ENCODE assay signal across 10 mouse cellular contexts in genomic region chr5:103620301-103620973, GRCm38 (mm10). TPM values are rescaled to one million over a fixed set of nuclear protein-coding genes. Genes with fewer than 3 reads are reported as not detected.
DNase-seq lines count a peak whose midpoint lies in the region; ATAC-seq lines count a peak whose summit lies in the region.
"Had no signal": no experiment of that assay in that cellular context is flagged by ENCODE, and none has a peak within 500 bp of the region (broad histone marks: within the 10 kb centered on the region; RNA-seq: fewer than 3 reads in every experiment).

No protein-coding gene starts in this region.

- H3K9ac ChIP-seq in kidney, embryonic 15.5 days, result no peak overlapping the region
- H3K9ac ChIP-seq in forebrain, embryonic 12.5 days, result no peak overlapping the region
- H3K9ac ChIP-seq: hindbrain, embryonic 15.5 days; limb, embryonic 12.5 days had no signal

- 63% methylated on average over 12 of the region's 12 CpGs for WGBS in kidney, embryonic 15.5 days
- 82% methylated on average over 12 of the region's 12 CpGs for WGBS in forebrain, embryonic 12.5 days

- H3K4me1 ChIP-seq in kidney, embryonic 15.5 days, result peaks cover 8% of the 10 kb centered on the region; the same call in 1 of the 2 replicates
- peaks cover 14% of the 10 kb centered on the region; the same call in 1 of the 2 replicates for H3K4me1 ChIP-seq in brown adipose tissue, adult 24 weeks (ENCODE audit: control insufficient read depth, insufficient read depth, insufficient read length, low read length)
- H3K4me1 ChIP-seq in forebrain, embryonic 12.5 days, result no peaks in the 10 kb centered on the region
- H3K4me1 ChIP-seq: hindbrain, embryonic 15.5 days had no signal

- no peak for ATAC-seq in kidney, embryonic 15.5 days (replicated peaks; ENCODE audit: low FRiP score)
- no peak for ATAC-seq in forebrain, embryonic 12.5 days (ENCODE audit: low FRiP score)

- no peaks in the 10 kb centered on the region for H3K9me3 ChIP-seq in kidney, embryonic 15.5 days (replicated peaks)
- no peaks in the 10 kb centered on the region for H3K9me3 ChIP-seq in forebrain, embryonic 12.5 days
- H3K9me3 ChIP-seq: hindbrain, embryonic 15.5 days; limb, embryonic 12.5 days had no signal

- H3K4me2 ChIP-seq in kidney, embryonic 15.5 days, result no peak overlapping the region
- no peak overlapping the region for H3K4me2 ChIP-seq in forebrain, embryonic 12.5 days
- H3K4me2 ChIP-seq: hindbrain, embryonic 15.5 days; limb, embryonic 12.5 days had no signal

- H3K27ac ChIP-seq in kidney, embryonic 15.5 days, result 0 out of 2 replicates have a peak overlapping the region, but pooled peaks have one; percentile 22
- H3K27ac ChIP-seq in brown adipose tissue, adult 24 weeks (replicated peaks; ENCODE audit: low read depth, low read length), result 0 out of 2 replicates have a peak overlapping the region, but pooled peaks have one; percentile 1
- H3K27ac ChIP-seq in forebrain, embryonic 12.5 days, result no peak overlapping the region
- H3K27ac ChIP-seq: hindbrain, embryonic 15.5 days; limb, embryonic 12.5 days had no signal

- H3K36me3 ChIP-seq in kidney, embryonic 15.5 days, result no peaks in the 10 kb centered on the region
- H3K36me3 ChIP-seq in forebrain, embryonic 12.5 days (replicated peaks), result no peaks in the 10 kb centered on the region
- H3K36me3 ChIP-seq: hindbrain, embryonic 15.5 days; limb, embryonic 12.5 days had no signal

- DNase-seq in kidney, adult 18-20 months, result no peak
- peak; percentile 31 to 44 for DNase-seq in heart, postnatal 14 days
- peak; percentile 93 for DNase-seq in lung, postnatal 25 days (ENCODE audit: low spot score)
- DNase-seq in left cerebral cortex, adult 8-10 months (ENCODE audit: low spot score in 2 of 2), result no peak
- DNase-seq in natural killer cell, adult 2 months (ENCODE audit: low spot score in 2 of 2), result no peak

- intact Hi-C loops in heart, postnatal 14 days (cut with DNase I), result no loop called here

- H3K27me3 ChIP-seq in kidney, embryonic 15.5 days, result no peaks in the 10 kb centered on the region
- H3K27me3 ChIP-seq in forebrain, embryonic 12.5 days, result no peaks in the 10 kb centered on the region
- H3K27me3 ChIP-seq: hindbrain, embryonic 15.5 days; limb, embryonic 12.5 days had no signal

- no peak overlapping the region for H3K4me3 ChIP-seq in kidney, embryonic 15.5 days (replicated peaks)
- no peak overlapping the region for H3K4me3 ChIP-seq in brown adipose tissue, adult 24 weeks (ENCODE audit: insufficient read depth, low read depth, low read length)
- no peak overlapping the region for H3K4me3 ChIP-seq in forebrain, embryonic 12.5 days (replicated peaks)
- H3K4me3 ChIP-seq: hindbrain, embryonic 15.5 days; limb, embryonic 12.5 days had no signal

RNA-seq across cellular contexts. Expression of gene Slc10a6, which starts 8.8 kb away (rescaled TPM):
- polyA plus RNA-seq in kidney, embryonic 15.5 days (2015; fragmentation: Nextera tagmentation; extraction: Ambion mirVana), result 0.19 and 0.32 TPM in 2 replicates
- 1.0 TPM in 1 of 2 replicates, not detected in the other for polyA plus RNA-seq in brown adipose tissue, adult 24 weeks (2012; ENCODE audit: insufficient read depth, insufficient read length, missing spikeins)
- 10 to 100 TPM in 1 of 2 experiments, 1 to 10 TPM in 1; 8.0 to 10.3 TPM for total RNA-seq in heart, postnatal 14 days (2021)
- total RNA-seq in left cerebral cortex, adult 8-10 months (2022), result not detected
- 0.09 TPM in 1 of 2 replicates, not detected in the other for polyA plus RNA-seq in forebrain, embryonic 12.5 days (2016; fragmentation: Nextera tagmentation; extraction: Ambion mirVana)

RNA-seq across cellular contexts. Expression of gene 1700016H13Rik, which starts 35.4 kb away (rescaled TPM):
- 0.22 TPM in 1 of 2 replicates, not detected in the other for polyA plus RNA-seq in kidney, embryonic 15.5 days (2015; fragmentation: Nextera tagmentation; extraction: Ambion mirVana)
- polyA plus RNA-seq in brown adipose tissue, adult 24 weeks (2012; ENCODE audit: insufficient read depth, insufficient read length, missing spikeins), result not detected in 2 replicates
- total RNA-seq in heart, postnatal 14 days (2021), result not detected
- total RNA-seq in left cerebral cortex, adult 8-10 months (2022), result not detected
- not detected in 2 replicates for polyA plus RNA-seq in forebrain, embryonic 12.5 days (2016; fragmentation: Nextera tagmentation; extraction: Ambion mirVana)

Comparison
In these comparisons a context has a peak if more than half of its experiments do, and no peak if none do; other contexts are left out.
1. DNase-seq: peak in heart, postnatal 14 days (2 of 2) and lung, postnatal 25 days (single experiment); none in kidney, adult 18-20 months (single experiment), left cerebral cortex, adult 8-10 months (0 of 2) and natural killer cell, adult 2 months (0 of 2).